Mouse (Mus musculus) left cerebral cortex, postnatal 14 days (tissue): Measurements from ENCODE around the gene Parvg. TPM values are rescaled to one million over a fixed set of nuclear protein-coding genes. Genes with fewer than 3 reads are reported as not detected.

Experiments used
- total RNA-seq, 2 experiments: library from RNA; stranded (reverse); gene quantifications; 2 replicates each; pipeline ENCODE4 v1.2.3; 2021

The Parvg gene
- total RNA-seq, 2 experiments from 2014 or later, result 5.9 to 7.8 TPM

Other genes with a start within 250 kb of the Parvg start
- gene Sult4a1, start 218.3 kb upstream of the Parvg start, total RNA-seq, result 100 to 1,000 TPM; 387 to 389 TPM
- gene Pnpla5, start 200.9 kb upstream of the Parvg start, total RNA-seq, result not detected
- 10 to 100 TPM in 1 of 2 experiments, 1 to 10 TPM in 1; 7.6 to 10.2 TPM for gene Pnpla3, start 156.2 kb upstream of the Parvg start, total RNA-seq
- 10 to 100 TPM; 87.9 to 94.6 TPM for gene Samm50, start 131.8 kb upstream of the Parvg start, total RNA-seq
- gene Parvb, start 92.0 kb upstream of the Parvg start, total RNA-seq, result 10 to 100 TPM; 28.4 to 28.7 TPM
- gene Shisal1, start 123.1 kb downstream of the Parvg start, total RNA-seq, result 10 to 100 TPM; 45.8 to 57.1 TPM
- 10 to 100 TPM; 57.5 to 65.8 TPM for gene Rtl6, start 233.8 kb downstream of the Parvg start, total RNA-seq